7 mouse cellular contexts compared by ENCODE assay signal in genomic region chr9:44287003-44287400, GRCm38 (mm10). TPM values are rescaled to one million over a fixed set of nuclear protein-coding genes. Genes with fewer than 3 reads are reported as not detected.
DNase-seq lines count a peak whose midpoint lies in the region; ATAC-seq lines count a peak whose summit lies in the region.

No protein-coding gene starts in this region.

- H3K36me3 ChIP-seq in forebrain, embryonic 12.5 days (replicated peaks), result peaks cover 13% of the 10 kb centered on the region
- H3K36me3 ChIP-seq in liver, embryonic 11.5 days (ENCODE audit: control insufficient read depth, insufficient read depth, low read length), result peaks cover 17% of the 10 kb centered on the region
- H3K36me3 ChIP-seq in stomach, embryonic 15.5 days, result 0 out of 2 replicates have a peak, but pooled peaks cover 5% of the 10 kb centered on the region

- peak overlapping the region; percentile 77 for H3K4me3 ChIP-seq in forebrain, embryonic 12.5 days (replicated peaks)
- H3K4me3 ChIP-seq in liver, embryonic 11.5 days (ENCODE audit: low read depth, low read length), result peak overlapping the region; percentile 73
- peak overlapping the region; percentile 66 for H3K4me3 ChIP-seq in stomach, embryonic 15.5 days (replicated peaks)

- H3K9ac ChIP-seq in forebrain, embryonic 12.5 days, result peak overlapping the region; percentile 88
- peak overlapping the region; percentile 76 for H3K9ac ChIP-seq in liver, embryonic 11.5 days (ENCODE audit: low read depth, low read length)
- H3K9ac ChIP-seq in stomach, embryonic 15.5 days, result peak overlapping the region; percentile 42; the same call in 1 of the 2 replicates

- peak overlapping the region; percentile 96 for H3K4me2 ChIP-seq in forebrain, embryonic 12.5 days
- peak overlapping the region; percentile 85 for H3K4me2 ChIP-seq in liver, embryonic 11.5 days
- H3K4me2 ChIP-seq in stomach, embryonic 15.5 days, result peak overlapping the region; percentile 98

- ATAC-seq in forebrain, embryonic 12.5 days (ENCODE audit: low FRiP score), result no peak; the same call in 1 of the 2 replicates
- ATAC-seq in liver, embryonic 11.5 days (replicated peaks; ENCODE audit: low FRiP score), result no peak
- ATAC-seq in stomach, embryonic 15.5 days (ENCODE audit: insufficient read depth, low FRiP score, low read depth), result 0 out of 2 replicates have a peak, but pooled peaks have one; percentile 1

- peak overlapping the region; percentile 63; the same call in 1 of the 2 replicates for H3K27ac ChIP-seq in forebrain, embryonic 12.5 days
- H3K27ac ChIP-seq in liver, embryonic 11.5 days (ENCODE audit: low read depth, low read length), result peak overlapping the region; percentile 95
- H3K27ac ChIP-seq in stomach, embryonic 15.5 days, result no peak overlapping the region

- 2% methylated on average over 11 of the region's 11 CpGs for WGBS in forebrain, embryonic 12.5 days
- WGBS in liver, embryonic 11.5 days, result 11% methylated on average over 11 of the region's 11 CpGs
- 16% methylated on average over 11 of the region's 11 CpGs for WGBS in stomach, embryonic 15.5 days

- no peaks in the 10 kb centered on the region for H3K9me3 ChIP-seq in forebrain, embryonic 12.5 days
- 0 out of 2 replicates have a peak, but pooled peaks cover 2% of the 10 kb centered on the region for H3K9me3 ChIP-seq in liver, embryonic 11.5 days (ENCODE audit: control insufficient read depth, low read length)
- H3K9me3 ChIP-seq in stomach, embryonic 15.5 days, result no peaks in the 10 kb centered on the region

- DNase-seq in spleen, postnatal 4 days (ENCODE audit: low spot score in 2 of 2), result peak; percentile 40 to 77
- no peak for DNase-seq in spleen, postnatal 14 days (ENCODE audit: low spot score in 2 of 2)
- no peak for DNase-seq in liver, embryonic 11.5 days (ENCODE audit: low spot score)
- no peak for DNase-seq in left cerebral cortex, postnatal 25 days (ENCODE audit: low spot score in 2 of 2)
- no peak for DNase-seq in gastrocnemius, postnatal 4 days (ENCODE audit: low spot score in 2 of 2)

- H3K27me3 ChIP-seq in forebrain, embryonic 12.5 days, result peaks cover 6% of the 10 kb centered on the region; the same call in 1 of the 2 replicates
- H3K27me3 ChIP-seq in liver, embryonic 11.5 days (replicated peaks; ENCODE audit: control insufficient read depth, insufficient read depth, low read length), result peaks cover 10% of the 10 kb centered on the region
- H3K27me3 ChIP-seq in stomach, embryonic 15.5 days (replicated peaks), result 0 out of 2 replicates have a peak, but pooled peaks cover 10% of the 10 kb centered on the region

- peaks cover 31% of the 10 kb centered on the region for H3K4me1 ChIP-seq in forebrain, embryonic 12.5 days
- peaks cover 34% of the 10 kb centered on the region for H3K4me1 ChIP-seq in liver, embryonic 11.5 days (replicated peaks; ENCODE audit: control insufficient read depth, insufficient read depth, low read length)
- H3K4me1 ChIP-seq in stomach, embryonic 15.5 days, result peaks cover 26% of the 10 kb centered on the region

- intact Hi-C loops in left cerebral cortex, postnatal 25 days (cut with DNase I), result no loop called here

RNA-seq across cellular contexts. Expression of gene Abcg4, which starts 1.4 kb away (rescaled TPM):
- 10.1 and 12.4 TPM in 2 replicates for polyA plus RNA-seq in forebrain, embryonic 12.5 days (2016; fragmentation: Nextera tagmentation; extraction: Ambion mirVana)
- 11.6 and 13.8 TPM in 2 replicates for polyA plus RNA-seq in liver, embryonic 11.5 days (2014; fragmentation: Nextera tagmentation; extraction: Ambion mirVana)
- 4.6 and 5.1 TPM in 2 replicates for polyA plus RNA-seq in stomach, embryonic 15.5 days (2015; fragmentation: Nextera tagmentation; extraction: Ambion mirVana)
- 10 to 100 TPM; 60.5 to 61.6 TPM for total RNA-seq in left cerebral cortex, postnatal 25 days (2021)
- total RNA-seq in gastrocnemius, postnatal 4 days (2021), result 1 to 10 TPM; 1.5 TPM

RNA-seq across cellular contexts. Expression of gene Hinfp, which starts 18.5 kb away (rescaled TPM):
- polyA plus RNA-seq in forebrain, embryonic 12.5 days (2016; fragmentation: Nextera tagmentation; extraction: Ambion mirVana), result 34.6 and 35.5 TPM in 2 replicates
- polyA plus RNA-seq in liver, embryonic 11.5 days (2014; fragmentation: Nextera tagmentation; extraction: Ambion mirVana), result 19.3 and 20.2 TPM in 2 replicates
- polyA plus RNA-seq in stomach, embryonic 15.5 days (2015; fragmentation: Nextera tagmentation; extraction: Ambion mirVana), result 20.3 and 21.4 TPM in 2 replicates
- 10 to 100 TPM; 28.4 to 28.6 TPM for total RNA-seq in left cerebral cortex, postnatal 25 days (2021)
- total RNA-seq in gastrocnemius, postnatal 4 days (2021), result 10 to 100 TPM; 11.2 to 13.7 TPM

RNA-seq across cellular contexts. Expression of gene Nlrx1, which starts 18.6 kb away (rescaled TPM):
- polyA plus RNA-seq in forebrain, embryonic 12.5 days (2016; fragmentation: Nextera tagmentation; extraction: Ambion mirVana), result 4.6 and 5.2 TPM in 2 replicates
- polyA plus RNA-seq in liver, embryonic 11.5 days (2014; fragmentation: Nextera tagmentation; extraction: Ambion mirVana), result 4.3 and 4.9 TPM in 2 replicates
- 8.9 TPM in 2 replicates for polyA plus RNA-seq in stomach, embryonic 15.5 days (2015; fragmentation: Nextera tagmentation; extraction: Ambion mirVana)
- 10 to 100 TPM; 11.6 to 14.0 TPM for total RNA-seq in left cerebral cortex, postnatal 25 days (2021)
- total RNA-seq in gastrocnemius, postnatal 4 days (2021), result 10 to 100 TPM; 22.7 to 23.0 TPM

RNA-seq across cellular contexts. Expression of gene C2cd2l, which starts 33.1 kb away (rescaled TPM):
- 16.5 and 16.9 TPM in 2 replicates for polyA plus RNA-seq in forebrain, embryonic 12.5 days (2016; fragmentation: Nextera tagmentation; extraction: Ambion mirVana)
- 8.9 and 9.3 TPM in 2 replicates for polyA plus RNA-seq in liver, embryonic 11.5 days (2014; fragmentation: Nextera tagmentation; extraction: Ambion mirVana)
- polyA plus RNA-seq in stomach, embryonic 15.5 days (2015; fragmentation: Nextera tagmentation; extraction: Ambion mirVana), result 7.9 and 10.1 TPM in 2 replicates
- 100 to 1,000 TPM; 207 to 225 TPM for total RNA-seq in left cerebral cortex, postnatal 25 days (2021)
- total RNA-seq in gastrocnemius, postnatal 4 days (2021), result 10 to 100 TPM; 10.5 to 12.8 TPM

RNA-seq across cellular contexts. Expression of gene Pdzd3, which starts 35.7 kb away (rescaled TPM):
- polyA plus RNA-seq in forebrain, embryonic 12.5 days (2016; fragmentation: Nextera tagmentation; extraction: Ambion mirVana), result 0.23 and 0.31 TPM in 2 replicates
- 0.10 TPM in 1 of 2 replicates, not detected in the other for polyA plus RNA-seq in liver, embryonic 11.5 days (2014; fragmentation: Nextera tagmentation; extraction: Ambion mirVana)
- polyA plus RNA-seq in stomach, embryonic 15.5 days (2015; fragmentation: Nextera tagmentation; extraction: Ambion mirVana), result 2.5 and 2.9 TPM in 2 replicates
- under 1 TPM; 0.53 to 0.73 TPM for total RNA-seq in left cerebral cortex, postnatal 25 days (2021)
- total RNA-seq in gastrocnemius, postnatal 4 days (2021), result under 1 TPM; 0.37 to 0.39 TPM

Comparison
In these comparisons a context has a peak if more than half of its experiments do, and no peak if none do; other contexts are left out.
1. DNase-seq: peak in spleen, postnatal 4 days (2 of 2); none in spleen, postnatal 14 days (0 of 2), liver, embryonic 11.5 days (single experiment), left cerebral cortex, postnatal 25 days (0 of 2) and gastrocnemius, postnatal 4 days (0 of 2).
2. Peak in every context shown above with its lines, with median percentiles within 50 percentile points of each other: H3K4me2 ChIP-seq, H3K4me3 ChIP-seq and H3K9ac ChIP-seq.